Mouse (Mus musculus) cerebellum, postnatal 10 days (tissue): ENCODE measurements around the gene Calm5.
A peak's percentile ranks its signal among the peaks of the same experiment; 100 is the strongest.
"Not testable (repeated sequence)": the region's sequence is repeated elsewhere in the genome, so short reads cannot be mapped to it uniquely, and the experiment has no call there.

Experiments used
- DNase-seq, 2 experiments: peaks; one replicate each; pipeline ENCODE4 v3.0.0; 2021; ENCODE audit warnings: mixed read lengths in 2 of 2

Gene Calm5

DNA sequence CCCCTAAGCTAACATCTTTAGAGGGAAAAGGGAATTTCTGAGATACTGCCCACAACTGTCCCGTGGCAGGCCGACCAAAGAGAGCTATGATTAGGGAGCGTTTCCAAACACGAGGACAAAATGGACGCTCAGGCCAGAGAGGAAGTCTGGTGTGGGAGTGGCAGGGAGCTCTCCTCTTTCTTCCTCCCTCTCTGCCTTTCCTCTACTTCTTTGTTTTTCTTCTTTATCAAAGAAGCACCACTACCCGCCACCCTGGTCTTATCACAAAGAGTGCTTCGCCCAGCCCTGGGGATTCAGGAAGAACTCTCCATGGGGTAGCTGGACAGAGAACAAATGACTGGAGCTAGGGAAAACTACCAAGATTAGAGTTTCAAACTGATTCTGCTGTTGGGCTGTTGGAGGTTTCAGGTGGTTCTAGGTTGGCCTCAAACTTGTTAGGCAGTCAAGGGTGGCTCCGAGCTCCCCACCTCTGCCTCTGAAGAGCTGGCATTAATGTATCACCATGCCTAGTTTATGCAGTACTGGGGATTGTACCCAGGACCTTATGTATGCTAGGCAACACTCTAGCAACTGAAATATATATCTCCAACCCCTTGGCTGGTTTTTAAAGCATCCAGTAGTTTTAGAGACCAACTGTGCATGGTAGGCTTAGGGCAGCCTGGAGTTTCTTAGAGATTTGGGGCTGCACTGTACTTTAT is 12.5 kb downstream of the Calm5 start:
- no peak for DNase-seq

DNA sequence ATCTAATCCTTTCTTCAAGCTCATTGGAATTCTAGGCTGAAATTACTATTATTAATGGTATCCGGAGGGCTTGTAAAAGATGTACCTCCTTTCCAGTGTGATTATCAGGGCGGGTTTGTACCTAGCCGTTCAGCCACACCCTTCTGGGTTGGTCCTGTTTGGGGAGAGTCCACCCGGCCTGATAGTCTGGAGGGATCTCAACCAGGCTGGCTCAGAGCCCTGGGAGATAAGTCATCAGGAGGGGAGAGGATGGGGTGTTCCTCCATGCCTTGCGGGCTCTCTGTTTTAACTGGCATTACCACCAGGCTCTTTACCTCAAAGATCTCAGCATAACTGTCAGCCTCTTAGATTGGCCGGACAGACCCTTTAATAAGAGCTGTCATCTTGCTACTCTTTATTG is 13.2 kb downstream of the Calm5 start:
- DNase-seq = no peak

DNA sequence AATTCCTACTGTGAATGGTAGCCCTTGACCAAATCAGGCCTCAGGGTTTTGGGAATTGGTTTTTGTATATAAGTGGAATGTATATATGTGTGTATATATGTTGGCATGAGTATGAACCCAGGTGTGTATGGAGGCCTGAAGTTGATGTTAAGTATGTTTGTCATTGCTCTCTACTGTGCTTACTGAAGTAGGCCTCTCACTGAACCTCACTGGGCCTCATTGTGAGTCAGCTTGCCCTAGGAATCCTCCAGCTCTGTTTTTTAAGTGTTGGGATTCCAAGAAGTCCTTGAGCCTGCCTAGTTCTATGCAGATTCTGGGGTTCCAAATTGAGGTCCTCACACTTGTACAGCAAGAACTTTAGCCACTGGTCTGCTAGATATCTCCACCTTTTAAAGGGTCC is 15.9 kb downstream of the Calm5 start:
- no peak for DNase-seq

DNA sequence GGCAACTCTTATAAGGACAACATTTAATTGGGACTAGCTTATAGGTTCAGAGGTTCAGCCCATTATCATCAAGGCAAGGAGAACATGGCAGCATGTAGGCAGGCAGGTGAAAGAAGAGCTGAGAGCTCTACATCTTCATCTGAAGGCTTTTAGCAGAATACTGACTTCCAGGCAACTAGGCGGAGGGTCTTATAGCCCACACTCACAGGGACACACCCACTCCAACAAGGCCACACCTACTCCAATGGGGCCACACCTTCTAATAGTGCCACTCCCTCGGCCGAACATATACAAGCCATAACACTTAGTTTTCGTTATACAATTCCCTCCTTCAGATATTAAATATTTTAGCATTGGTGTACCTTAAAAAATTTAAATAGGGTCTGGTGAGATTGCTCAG is 18.9 kb downstream of the Calm5 start:
- DNase-seq = no peak

DNA sequence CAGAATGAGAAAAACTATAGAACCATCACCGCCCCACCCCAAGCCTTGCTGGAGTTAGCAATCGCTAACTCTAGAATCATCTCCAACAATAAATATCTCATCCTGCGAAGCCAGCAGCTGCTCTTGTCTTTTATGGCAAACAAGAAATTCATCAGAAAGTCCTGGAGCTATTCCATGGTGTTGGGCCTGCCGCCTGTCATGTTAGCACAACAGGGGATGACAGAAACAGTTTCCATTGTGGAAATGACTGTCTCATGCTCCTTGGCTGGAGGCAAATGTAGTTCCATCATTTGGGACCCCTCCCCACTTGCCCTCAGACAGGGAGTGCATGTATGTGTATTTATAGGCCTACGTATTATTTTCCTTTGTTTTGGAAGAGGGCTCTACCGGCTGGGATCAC is 22.5 kb downstream of the Calm5 start:
- peak; percentile 23 to 39 for DNase-seq

DNA sequence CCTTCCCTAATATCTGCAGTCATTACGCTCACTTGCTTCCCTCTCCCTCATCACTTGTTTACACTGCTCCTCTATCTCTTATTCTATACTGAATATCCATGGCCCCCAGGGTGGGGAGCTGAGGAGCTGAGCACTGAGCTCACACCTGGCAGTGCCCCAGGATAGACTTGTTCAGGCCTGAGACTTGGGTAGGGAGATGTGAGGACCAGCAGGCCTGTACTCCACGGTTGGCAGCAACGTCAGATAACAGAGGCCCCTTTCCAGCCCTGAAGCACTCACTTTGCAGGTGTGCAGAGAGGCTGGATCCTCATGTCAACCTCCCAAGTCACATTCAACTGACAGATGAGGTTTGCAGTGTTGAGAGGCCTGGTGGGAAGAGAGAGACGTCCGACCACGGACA is 23.2 kb downstream of the Calm5 start:
- peak; percentile 15 to 24 for DNase-seq

DNA sequence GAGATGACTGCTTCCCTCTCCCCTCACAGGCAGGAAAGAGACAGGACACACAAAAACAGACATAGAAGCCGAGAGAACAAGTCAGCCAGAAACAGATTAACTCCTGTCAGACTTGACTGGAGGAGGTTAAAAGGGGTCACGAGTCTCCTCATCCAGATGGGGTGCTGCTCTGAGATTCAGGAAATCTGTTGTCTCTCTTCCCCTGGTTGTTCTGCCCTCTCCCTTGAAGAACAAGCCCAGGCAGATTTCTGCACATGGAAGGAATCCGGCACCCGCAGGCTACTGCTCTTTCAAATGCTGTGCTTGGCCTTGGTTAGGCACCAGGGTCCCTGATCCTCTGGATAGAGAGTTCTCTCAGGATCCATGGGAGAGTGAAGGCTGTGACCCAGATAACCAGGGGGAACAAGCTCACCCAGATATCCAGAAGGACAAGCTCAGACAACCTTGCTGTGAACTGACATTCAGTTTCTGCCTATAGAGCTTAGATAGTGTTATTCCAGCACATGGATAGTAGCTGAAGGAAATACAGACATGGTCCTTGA is 23.8 kb downstream of the Calm5 start:
- no peak for DNase-seq

DNA sequence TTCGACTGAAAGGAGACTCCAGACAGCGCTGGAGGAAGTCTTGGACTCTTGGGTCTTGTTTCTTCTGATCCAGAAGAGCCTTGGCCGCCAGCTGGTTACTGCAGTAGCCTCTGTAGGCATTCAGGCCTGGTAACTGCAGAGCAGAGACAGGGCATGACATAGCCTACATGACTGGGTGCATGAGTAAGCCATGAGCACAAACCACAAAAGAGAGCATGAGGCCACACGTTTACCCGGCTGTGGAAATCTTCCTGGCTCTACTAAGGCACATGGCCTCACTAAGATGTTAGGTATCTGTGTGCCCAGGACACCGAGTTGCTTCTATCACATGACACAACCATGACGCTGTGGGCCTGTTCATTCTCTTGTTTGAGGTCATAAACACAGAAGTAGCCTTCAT is 32.7 kb downstream of the Calm5 start:
- DNase-seq = no peak

DNA sequence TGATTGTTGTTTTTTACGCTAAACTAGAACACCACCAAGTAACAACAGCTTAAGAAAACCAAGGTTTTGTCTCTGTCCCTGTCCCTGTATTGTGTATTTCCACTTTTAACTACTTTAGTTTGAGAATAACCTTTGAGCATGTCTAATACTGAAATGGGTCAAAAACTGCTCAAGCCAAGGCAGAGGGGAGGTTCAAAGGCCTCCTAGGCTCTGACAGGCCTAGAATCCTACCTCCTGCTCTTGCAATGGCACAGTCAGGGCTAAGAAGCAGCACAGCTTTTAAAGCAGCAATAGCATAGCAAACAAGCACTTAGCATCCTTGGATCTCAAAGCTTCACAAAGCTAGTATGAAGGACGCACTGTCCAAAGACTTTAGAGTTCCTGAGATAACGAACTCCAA is 35.1 kb downstream of the Calm5 start:
- no peak for DNase-seq

DNA sequence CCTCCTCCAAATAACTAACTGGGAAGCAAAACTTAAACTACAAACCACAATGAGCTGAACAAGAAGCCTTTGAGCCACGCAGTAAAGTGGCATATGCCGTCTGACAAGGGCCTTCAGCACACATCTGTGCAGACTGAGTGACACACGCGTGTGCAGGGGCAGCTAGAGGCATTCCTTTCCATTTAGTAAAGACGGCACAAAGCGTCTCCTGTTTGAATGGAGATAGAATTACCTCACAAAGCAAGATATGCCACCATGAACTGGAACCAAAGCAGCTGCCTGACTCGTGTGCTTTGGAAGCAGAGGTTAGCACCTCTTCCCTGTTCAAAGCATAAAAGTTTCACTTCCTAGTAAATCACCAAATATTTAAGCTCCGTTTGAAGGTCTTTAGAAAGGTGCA is 36.1 kb downstream of the Calm5 start:
- no peak for DNase-seq

DNA sequence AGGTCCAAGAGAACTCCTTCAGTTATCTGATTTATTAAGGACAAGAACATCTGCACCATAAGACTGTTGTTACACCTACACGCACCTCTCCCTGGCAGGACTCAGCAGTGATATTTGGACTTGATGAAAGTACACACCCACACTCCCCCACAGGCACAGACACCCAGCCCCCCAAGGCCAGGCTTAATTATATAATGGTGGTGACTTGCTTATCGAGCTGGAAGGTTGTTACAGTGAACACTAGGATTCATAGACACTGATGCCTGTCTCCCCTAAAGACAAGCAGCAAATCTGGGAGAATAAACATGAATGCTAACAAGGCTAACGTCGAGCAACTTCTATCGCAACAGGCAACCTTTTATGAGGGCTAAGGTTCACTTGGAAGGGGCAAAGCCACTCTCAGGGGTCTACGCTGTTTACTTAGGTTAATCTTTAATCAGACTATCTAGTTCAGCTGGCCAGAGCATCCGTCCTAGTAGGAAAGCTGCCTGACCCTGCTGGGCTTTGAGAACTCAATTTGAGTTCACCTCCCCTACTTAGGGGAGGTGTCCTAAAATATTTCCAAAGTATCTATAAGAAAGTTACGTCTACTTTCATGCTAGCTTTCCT is 37.6 kb downstream of the Calm5 start:
- no peak for DNase-seq

DNA sequence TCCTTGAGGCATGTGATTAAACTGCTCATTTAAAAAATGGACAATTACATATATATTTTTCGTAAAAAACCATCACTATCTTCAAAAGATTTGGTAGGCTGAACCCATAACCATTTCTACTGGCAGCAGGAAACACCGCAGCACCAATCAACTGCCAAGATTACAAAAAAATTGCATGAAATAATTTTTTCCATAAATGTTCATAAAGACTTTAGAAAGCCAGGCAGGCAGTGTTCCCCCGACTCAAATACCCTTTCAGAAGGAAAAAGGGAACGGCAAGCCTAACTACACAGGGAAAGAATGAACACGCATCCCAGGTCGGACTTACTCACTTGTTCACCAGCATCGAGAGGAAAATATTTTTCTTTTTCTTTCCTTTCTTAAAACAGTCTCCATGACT is 38.6 kb downstream of the Calm5 start:
- DNase-seq = no peak

DNA sequence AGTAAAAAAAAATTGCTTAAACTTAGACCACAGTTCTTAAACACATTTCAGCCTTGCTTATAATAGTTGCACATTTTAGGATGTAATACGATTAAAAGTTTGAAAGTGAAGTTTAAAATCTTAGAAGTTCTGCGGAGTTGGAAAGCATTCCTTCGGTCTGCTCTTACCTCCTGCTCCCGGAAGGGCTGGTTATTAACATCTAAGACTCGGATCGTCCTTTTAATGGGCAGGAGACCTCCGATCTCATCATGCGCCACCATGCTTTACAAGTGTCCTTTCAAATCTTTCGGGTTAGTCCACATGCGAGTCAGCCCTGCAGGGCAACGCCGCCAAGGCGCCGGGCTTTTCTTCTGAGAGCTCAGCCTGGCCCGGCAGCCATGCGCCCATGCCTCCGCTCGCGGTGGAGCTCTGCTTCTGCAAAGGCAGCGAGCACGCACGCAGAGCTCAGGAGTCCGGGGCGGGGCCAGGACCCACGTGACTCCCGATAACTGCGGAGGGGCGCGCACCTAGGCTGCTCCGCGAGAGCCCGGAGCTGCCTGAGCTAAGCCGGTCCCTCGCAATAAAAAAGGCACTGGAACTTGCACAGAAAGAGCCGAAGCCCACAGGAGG is 39.3 kb downstream of the Calm5 start:
- DNase-seq = peak; percentile 89 to 93

DNA sequence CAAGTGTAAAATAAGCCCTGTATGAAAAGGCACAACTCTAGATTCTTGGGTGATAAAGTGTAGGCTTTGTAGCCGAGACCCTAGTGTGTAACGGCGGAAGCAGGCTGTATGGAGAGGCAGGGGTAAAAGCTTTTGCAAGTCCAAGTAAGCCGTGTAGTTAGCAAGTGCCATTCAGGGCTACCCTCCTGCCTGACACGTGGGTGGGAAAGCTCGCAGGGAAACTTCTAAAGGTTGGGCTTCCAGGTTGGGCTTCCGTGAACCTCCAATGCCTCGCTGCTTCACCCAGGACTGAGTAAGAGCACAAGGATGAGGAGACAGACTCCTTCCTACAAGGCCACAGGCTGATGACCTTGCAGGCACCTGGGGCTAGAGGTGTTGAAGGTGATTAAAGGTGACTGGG is 40.6 kb downstream of the Calm5 start:
- DNase-seq = no peak

DNA sequence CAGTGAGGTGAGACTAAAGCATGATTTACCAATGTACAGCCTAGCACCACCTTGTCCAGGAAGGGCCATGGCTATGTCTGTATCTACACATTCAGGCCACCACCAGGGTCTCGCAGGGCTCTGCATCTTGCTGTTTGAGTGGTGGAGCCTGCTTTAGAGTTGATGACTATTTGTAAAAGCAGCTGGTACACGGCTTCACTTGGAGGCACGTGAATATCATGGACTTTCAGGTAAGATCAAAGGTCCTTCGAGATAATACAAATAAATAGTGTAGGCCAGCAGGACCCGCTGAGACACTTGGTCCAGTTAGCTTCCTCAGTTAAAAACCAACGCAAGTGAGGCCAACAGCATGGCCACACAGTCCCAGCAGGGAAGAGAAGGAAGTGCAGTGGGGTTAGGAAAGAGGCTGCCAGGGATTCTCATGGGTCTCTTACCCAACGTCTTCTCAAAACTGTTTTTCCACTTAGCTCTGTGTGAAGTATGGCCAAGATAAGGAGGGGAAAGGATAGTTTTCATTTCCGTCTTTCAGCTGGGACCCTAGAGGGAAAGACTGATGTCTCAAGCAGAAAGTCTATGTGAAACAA is 41.5 kb downstream of the Calm5 start:
- no peak for DNase-seq

DNA sequence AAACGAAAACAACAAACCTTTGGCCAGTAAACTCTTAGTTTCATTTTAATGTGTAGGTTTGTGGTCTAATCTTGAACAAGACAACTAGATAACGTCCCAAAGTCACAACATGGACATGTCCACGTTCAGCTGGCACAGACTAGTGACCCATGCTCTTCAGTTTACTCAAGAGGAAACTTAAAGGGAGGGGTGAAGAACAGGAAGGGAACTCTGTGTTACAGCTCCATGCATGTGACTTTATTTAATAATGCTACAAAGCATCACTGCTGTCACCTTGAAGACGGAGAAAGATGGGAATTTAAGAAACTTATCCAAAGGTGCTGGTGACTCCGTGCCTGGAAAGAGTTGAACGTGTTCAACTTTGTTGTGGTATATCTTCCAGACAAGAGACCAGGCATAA is 42.1 kb downstream of the Calm5 start:
- no peak for DNase-seq

DNA sequence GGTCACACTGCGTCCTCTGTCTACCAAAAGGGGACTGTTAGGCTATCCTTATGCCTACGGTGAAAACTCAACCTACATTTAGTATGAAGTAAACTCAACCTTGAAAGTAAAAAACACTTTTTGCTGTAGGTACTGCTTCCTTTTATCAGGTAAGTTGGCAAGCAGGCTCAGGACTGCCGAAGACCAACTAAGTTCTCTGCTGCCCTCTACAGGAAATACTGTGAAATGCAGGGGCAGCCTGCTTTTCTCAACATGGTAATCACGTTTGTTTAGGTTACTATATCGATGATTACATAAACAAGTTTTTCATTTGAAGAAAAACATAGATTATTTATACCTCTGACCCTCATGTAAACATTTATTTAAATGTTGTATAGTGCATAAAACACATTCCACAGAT is 42.9 kb downstream of the Calm5 start:
- peak; percentile 87 to 91 for DNase-seq

DNA sequence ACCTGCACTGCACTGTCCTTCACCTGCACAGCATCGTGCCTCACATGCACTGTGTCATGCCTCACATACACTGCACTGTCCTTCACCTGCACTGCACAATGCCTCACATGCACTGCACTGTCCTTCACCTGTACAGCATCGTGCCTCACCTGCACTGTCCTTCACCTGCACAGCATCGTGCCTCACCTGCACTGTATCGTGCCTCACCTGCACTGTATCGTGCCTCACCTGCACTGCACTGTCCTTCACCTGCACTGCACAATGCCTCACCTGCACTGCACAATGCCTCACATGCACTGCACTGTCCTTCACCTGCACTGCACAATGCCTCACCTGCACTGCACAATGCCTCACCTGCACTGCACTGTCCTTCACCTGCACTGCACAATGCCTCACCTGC is 44.2 kb downstream of the Calm5 start:
- DNase-seq = not testable (repeated sequence)

DNA sequence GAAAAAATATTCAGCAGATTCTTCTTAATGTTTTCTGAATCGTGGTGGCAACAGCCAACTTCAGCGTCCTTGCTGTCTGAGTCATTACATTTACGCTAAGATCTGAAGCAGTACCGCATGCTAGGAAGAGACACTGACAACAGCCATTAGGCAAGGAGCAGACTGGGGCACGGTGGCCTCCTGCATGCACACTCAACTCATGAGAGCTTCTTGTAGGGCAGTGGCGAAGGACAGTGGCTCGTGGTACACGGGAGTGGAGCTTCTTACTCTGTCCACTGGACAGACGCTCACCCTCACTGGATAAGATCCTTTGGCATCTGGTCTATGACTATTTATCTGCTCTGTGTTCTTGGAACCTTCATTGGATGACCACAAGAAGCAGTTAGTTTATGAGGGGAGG is 45.3 kb downstream of the Calm5 start:
- DNase-seq = no peak
